Mouse (Mus musculus) v-Abl transformed pro-B cells (cell line): ENCODE measurements around the gene Edc3.

Experiments used
- in situ Hi-C, 2 experiments: fragments of 400-800 bp; cut with MboI; formaldehyde crosslinking; loops; one replicate each; pipeline ENCODE4 v1.15.1; 2025; ENCODE audit not compliant: unreplicated experiment in 2 of 2

Edc3 gene

GRCm38 (mm10) chr9:57782656-57783055 lies 74.3 kb downstream of the Edc3 start:
- in situ Hi-C loops = no loop called here

- in situ Hi-C loops = loop anchor here (5.0 to 10.0 kb wide), 6 partner anchors 55 to 203 kb away; no protein-coding TSS in a partner anchor
These were observed 81.4 kb downstream of the Edc3 start for GRCm38 (mm10) chr9:57789733-57790132.

GRCm38 (mm10) chr9:57797456-57797855 lies 89.1 kb downstream of the Edc3 start:
- in situ Hi-C loops = loop anchor here in 1 of 2 experiments (10.0 kb wide), 1 partner anchor 47 kb away; no protein-coding TSS in a partner anchor

GRCm38 (mm10) chr9:57798725-57799253 lies 90.4 kb downstream of the Edc3 start:
- in situ Hi-C loops = loop anchor here in 1 of 2 experiments (10.0 kb wide), 1 partner anchor 46 kb away; no protein-coding TSS in a partner anchor

- in situ Hi-C loops = loop anchor here in 1 of 2 experiments (25.0 kb wide), 1 partner anchor 462 kb away; the partner anchor contains the start of gene Stoml1
These were observed 92.1 kb downstream of the Edc3 start for GRCm38 (mm10) chr9:57800325-57800975.
